Mouse (Mus musculus) right cerebral cortex, postnatal 25 days (tissue): ENCODE results near the gene Fam89a.
A peak's percentile ranks its signal among the peaks of the same experiment; 100 is the strongest.

Source experiments
- DNase-seq: peaks from one replicate; pipeline ENCODE4 v3.0.0; 2022

The Fam89a gene

GRCm38 (mm10) chr8:124752325-124752862 lies 762 bp upstream of the Fam89a start:
- no peak for DNase-seq

GRCm38 (mm10) chr8:124751191-124751590 lies 441 bp downstream of the Fam89a start:
- DNase-seq: no peak

DNA sequence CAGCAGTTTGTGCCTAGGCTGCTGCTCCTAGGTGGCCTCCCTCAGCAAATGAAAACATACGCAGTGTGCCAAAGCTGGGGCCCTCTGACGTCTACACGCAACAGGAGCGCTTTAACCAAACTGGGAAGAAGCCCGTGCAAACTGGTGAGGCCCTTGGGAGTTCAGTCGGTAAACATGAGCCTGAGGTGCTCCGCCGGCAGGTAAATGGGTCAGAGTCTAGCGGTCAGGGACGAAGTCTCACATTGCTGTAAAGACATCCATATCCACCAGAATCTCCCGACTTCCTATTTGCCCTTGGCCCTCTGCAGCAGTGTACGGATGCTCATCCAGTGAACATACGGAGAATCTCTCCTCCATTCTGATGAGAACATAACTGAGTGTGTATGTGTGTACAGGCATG lies 5.0 kb downstream of the Fam89a start:
- no peak for DNase-seq

DNA sequence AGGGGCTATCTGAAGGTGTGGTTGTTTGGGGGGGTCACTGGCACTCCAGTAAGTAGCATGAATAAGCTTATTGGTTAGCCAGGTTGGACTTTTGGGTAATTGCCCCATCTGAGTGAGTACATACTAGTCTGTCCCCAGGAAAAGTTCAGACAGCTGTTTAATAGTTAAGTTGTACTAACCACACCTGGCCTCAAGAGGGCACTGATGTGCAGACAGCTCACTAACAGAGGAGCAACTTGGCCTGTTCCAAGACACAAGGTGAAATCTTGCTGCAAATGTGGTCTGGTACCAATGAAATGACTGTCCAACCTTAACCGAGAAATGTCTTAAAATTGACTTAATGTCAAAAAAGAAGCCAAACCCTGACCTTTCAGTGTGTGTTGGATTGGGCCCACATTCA lies 12.4 kb downstream of the Fam89a start:
- no peak for DNase-seq

GRCm38 (mm10) chr8:124735371-124735911 lies 16.2 kb downstream of the Fam89a start:
- no peak for DNase-seq

DNA sequence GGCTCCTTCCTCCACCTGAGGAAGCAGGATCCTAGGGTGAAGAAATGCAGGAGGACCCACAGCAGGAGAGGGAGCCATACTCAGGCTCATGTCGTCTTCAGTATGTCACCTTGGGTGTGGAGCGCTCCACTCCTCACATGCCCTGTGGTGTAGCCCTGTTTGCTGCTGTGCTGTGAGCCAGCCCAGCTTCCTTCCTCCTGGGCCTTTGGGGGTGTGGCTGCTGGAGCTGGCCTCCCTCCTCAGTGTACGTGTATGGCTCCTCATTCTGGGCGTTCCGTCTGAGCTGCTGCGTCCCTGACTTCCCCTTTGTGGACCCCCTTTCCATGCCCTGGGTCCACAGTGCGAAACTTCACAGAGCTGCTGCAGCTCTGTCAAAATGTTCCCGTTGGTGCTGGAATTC lies 18.8 kb downstream of the Fam89a start:
- no peak for DNase-seq

DNA sequence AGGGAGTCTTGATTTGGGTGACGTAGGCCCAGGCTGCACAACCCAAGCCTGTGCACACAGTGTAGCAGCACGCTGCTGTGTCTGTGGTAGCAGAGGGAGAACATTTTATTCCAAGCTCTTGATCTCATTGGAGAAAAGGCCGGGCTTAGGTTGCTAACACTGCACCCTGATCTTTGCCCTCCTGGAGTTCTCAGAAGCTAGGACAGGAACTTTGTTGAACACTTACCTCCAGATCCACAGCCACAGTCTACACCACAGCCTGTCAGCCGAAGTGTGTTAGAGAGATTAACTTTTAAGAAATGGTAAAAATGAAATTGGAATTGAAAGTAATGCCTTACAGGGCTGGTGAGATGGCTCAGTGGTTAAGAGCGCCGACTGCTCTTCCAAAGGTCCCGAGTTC lies 27.3 kb downstream of the Fam89a start:
- DNase-seq: no peak

DNA sequence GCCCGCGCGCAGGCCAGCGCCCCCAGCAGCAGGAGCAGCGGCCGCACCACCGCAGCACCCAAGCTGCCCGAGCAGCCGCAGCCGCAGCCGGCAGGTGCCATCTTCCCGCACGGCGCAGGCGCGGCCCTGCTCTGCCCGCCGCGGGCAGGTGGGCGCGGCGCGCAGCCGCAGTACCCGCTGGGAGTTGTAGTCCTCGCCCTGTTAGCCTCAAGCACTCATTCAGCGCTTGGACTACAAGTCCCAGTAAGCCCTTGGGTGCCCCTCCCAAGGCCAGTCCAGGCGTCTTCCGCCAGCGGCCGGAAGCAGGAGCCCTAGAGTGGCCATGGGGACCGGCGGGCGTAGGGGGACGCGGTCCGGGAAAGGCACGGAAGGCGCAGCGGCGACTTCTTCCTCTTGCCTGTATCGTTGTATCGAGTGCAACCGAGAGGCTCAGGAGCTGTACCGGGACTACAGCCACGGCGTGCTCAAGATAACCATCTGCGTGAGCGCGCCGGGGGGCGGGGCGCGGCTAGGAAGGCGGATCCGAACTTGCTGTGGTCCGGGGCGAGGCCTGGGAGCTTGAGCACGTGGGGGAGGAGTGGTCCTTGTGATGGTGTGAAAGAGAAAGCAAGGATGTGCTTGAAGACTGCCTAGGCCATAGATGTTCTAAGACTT lies 29.6 kb downstream of the Fam89a start, which contains the start of the genes Ttc13 and Arv1:
Gene Ttc13 (minus strand): TSS at position 122 of the 654 bp plus-strand sequence.
Gene Arv1 (plus strand): TSS at position 278 of the 654 bp plus-strand sequence.
- DNase-seq: peak; percentile 96

DNA sequence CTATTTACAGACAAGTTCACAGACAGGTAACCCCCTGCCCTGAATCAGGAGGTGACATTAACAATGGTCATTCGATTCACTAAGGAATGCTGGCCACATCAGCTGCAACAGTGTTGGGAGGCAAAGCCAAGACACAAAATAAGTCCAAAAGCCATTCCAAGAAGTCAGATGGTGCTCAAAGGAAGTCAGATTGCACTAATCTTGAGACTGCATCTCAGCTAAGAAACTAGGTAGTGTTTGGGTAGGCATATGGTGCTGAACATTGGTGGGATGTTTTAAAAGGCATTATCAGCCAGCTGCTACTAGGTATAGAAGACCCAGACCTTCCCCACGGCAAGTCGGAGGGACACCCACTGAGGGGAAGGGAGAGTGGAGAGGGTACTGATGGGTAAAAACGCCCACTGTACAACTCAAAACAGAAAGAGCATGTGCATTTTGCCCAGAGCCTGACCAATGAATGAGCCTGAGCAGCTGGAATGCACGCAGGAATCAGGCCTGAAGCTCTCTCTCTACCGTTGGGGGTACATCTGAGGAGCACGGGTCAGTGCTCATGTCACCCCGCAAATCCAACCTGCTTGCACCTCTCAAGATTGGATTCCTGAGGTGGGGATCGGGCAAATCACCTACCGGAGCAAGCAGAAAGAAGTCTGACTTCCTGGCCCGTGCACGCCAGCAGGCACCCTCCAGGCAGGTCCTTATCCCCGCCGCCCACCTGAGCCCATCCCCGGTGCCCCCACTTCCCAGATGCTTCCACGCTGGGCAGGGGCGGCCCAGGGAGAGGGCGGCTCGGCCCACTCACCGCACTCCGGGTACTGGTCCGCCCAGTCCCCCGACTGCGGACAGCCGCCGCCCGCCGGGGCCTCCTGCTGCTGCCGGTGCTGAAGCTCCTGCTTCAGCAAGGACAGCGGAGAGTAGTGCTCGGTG lies 30.4 kb downstream of the Fam89a start:
- no peak for DNase-seq

DNA sequence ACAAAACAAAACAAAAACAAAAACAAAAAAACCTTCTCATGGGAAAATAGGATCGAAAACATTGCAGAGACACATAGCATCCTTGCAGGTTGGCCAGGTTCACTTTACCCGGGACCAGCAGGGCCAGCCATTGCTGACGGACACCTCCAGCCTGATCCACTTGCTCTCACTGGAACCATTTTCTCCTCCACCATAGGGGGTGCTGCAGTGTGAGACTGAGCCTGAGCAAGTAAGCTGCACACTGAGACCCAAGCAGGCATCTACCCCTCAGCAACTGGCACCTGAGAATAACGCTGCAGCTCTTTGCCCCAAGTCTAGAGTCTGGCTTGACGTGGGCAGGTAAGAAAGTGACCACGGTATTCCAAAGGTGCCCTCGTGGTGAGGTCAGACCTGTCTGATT lies 31.5 kb downstream of the Fam89a start:
- DNase-seq: no peak

- DNase-seq: no peak
Observed at GRCm38 (mm10) chr8:124715736-124716135, 35.9 kb downstream of the Fam89a start.

- DNase-seq: no peak
Observed at GRCm38 (mm10) chr8:124713207-124713606, 38.4 kb downstream of the Fam89a start.

DNA sequence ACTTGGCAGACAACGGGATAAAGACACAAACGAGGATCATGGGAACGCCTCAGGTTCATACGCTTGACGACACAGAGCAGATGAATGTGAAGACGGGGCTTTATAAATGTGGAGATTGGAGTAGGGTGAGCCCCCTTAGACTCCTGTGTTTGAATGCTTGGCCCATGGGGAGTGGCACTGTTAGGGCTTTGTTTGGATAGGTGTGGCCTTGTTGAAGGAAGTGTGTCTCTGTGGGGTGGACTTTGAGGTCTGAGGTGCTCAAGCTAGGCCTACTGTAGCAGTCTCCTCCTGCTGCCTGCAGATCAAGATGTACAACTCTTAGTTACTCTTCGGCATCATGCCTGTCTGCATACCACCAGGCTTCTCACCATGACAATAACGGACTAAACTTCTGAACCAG lies 45.8 kb downstream of the Fam89a start:
- no peak for DNase-seq

- no peak for DNase-seq
Observed at GRCm38 (mm10) chr8:124704376-124704775, 47.3 kb downstream of the Fam89a start.

DNA sequence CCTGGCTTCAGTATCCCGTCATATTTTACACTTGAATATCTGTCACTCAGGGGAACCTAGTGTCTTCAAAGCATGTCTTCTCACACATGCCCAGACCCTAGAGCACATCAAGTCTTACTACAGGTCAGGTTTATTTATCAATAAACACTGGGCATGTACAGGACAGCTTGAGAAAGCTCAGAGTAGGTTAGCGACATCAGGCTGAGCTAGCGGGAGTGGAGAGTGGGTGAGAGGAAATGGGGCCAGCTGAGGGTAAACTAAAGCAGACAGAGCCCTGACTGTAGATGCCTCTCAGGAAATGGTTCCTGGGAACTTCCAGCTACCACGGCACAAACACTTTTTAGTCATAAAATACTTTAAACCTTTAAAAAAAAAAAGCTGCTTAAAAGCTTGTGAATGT lies 48.1 kb downstream of the Fam89a start:
- DNase-seq: no peak

DNA sequence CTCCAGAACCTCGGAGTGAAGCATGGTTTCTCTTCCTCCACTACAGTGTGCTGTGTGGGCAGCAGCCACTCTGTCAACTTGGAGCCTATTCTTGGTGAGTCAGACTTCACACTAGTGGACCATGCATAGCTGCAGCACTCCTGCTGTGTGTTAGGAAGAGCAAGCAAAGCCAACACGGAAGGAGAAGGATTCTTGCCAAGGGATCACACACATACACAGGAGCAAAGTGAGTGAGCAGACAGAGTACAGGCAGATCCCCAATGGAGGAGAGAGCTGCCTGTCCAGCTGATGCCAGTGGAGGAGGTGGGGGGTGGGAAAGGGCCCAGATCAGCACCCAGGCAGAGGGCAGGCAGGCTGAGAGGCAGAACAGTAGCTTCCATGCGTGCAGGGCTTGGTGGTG lies 49.4 kb downstream of the Fam89a start:
- no peak for DNase-seq

GRCm38 (mm10) chr8:124701023-124701422 lies 50.6 kb downstream of the Fam89a start:
- no peak for DNase-seq

- no peak for DNase-seq
Observed at GRCm38 (mm10) chr8:124700271-124700670, 51.4 kb downstream of the Fam89a start.

DNA sequence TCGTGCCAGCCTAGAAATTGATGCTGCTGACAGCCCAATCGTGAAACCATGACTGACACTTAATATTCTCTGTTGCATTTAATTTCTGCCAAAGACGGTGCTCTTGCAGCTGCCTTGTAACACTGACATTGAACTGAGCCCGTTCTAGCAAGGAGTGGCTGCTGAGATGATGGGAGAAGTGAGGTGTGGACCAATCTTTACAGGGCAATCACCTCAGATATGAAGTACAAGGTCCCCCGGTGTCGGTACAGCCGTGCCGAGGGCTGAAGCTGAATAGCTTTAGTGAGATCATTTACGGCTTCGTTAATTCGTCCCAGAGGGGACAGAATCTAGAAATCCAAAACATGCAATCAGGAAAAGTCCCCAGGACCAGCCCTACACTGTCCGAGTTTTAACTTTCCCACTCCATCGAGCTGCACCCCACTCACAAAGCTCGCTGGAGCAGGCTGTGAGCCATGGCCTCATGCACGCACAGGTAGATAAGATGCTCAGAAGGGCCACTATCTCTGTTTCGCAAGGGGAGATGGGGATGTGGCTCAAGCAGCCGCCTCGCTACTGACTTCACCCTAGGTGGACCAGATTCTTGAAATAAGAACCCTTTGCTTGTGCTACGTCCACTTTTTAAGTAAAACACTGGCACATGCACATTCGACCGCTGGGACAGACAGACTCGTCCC lies 56.1 kb downstream of the Fam89a start:
- DNase-seq: no peak

DNA sequence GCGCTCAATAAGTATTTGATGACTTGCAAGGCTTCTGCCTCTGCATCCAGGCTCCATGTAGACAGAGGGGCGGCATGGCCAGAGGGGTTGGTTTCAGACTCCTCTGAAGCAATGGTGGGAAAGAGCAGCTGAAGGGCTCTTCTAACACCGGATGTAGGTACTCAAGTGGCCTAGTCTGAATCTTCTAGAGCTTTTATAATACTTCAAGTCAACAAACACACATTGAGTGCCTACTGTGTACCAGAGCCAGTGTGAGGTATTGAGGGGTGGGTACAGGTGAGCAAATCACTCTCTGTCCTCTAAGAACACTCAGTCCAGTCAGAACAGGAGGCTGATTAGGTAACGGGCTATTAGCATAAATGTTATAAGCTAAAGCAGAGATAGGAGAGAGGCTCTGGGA lies 59.9 kb downstream of the Fam89a start:
- DNase-seq: no peak
